Mouse (Mus musculus): ENCODE measurements at regions not wholly inside any gene's neighbourhood (a gene's known extent, or its start where the extent isn't known, plus 50 kb on each side); places are given as distances from the start of the nearest gene placed in this dataset.
"Not testable (repeated sequence)": the region's sequence is repeated elsewhere in the genome, so short reads cannot be mapped to it uniquely, and the experiment has no call there.

- H3K4me3 ChIP-seq = no peak overlapping the region
- no peaks in the 10 kb centered on the region for H3K27me3 ChIP-seq (ENCODE audit: control insufficient read depth, insufficient read depth, insufficient read length)
- H3K36me3 ChIP-seq (ENCODE audit: control insufficient read depth, insufficient read depth) = no peaks in the 10 kb centered on the region
- no peak overlapping the region for H3ac ChIP-seq (ENCODE audit: control insufficient read depth, insufficient read length)
- no peaks in the 10 kb centered on the region for H3K79me2 ChIP-seq (ENCODE audit: control insufficient read depth, insufficient read depth)
- no peak overlapping the region for H3K4me2 ChIP-seq (ENCODE audit: low read depth)
- TF ChIP-seq CEBPB (IDR thresholded peaks at IDR 0.05; ENCODE audit: insufficient read depth, poor library complexity, severe bottlenecking) (no peak), MYOG (IDR thresholded peaks at IDR 0.05; ENCODE audit: control insufficient read depth in 1 of 3, insufficient read depth in 1 of 3, insufficient read length in 2 of 3, low read depth in 2 of 3) (no peak), POLR2AphosphoS2 (IDR thresholded peaks at IDR 0.05; ENCODE audit: insufficient read length, low read depth) (no peak), TCF3 (IDR thresholded peaks at IDR 0.05; ENCODE audit: insufficient read length, low read depth) (no peak), MYOD1 (IDR thresholded peaks at IDR 0.05; ENCODE audit: control insufficient read depth in 1 of 3, insufficient read length in 2 of 3, low read depth in 2 of 3) (no peak), USF1 (IDR thresholded peaks at IDR 0.05; ENCODE audit: low read depth) (no peak), REST (IDR thresholded peaks at IDR 0.05; ENCODE audit: insufficient read depth, insufficient read length) (no peak), TCF12 (IDR thresholded peaks at IDR 0.05; ENCODE audit: insufficient read depth, poor library complexity, severe bottlenecking) (no peak), SRF (IDR thresholded peaks at IDR 0.05; ENCODE audit: control insufficient read depth, insufficient read length, low read depth) (no peak), POLR2A (IDR thresholded peaks at IDR 0.05; ENCODE audit: insufficient read length, low read depth) (no peak), MAX (IDR thresholded peaks at IDR 0.05; ENCODE audit: low read depth) (no peak), E2F4 (IDR thresholded peaks at IDR 0.05; ENCODE audit: insufficient read depth) (no peak)
Measured at GRCm38 (mm10) chr6:70356303-70356702, 435.7 kb downstream of the Rpia start.

GRCm38 (mm10) chr6:70342147-70342546 lies 449.9 kb downstream of the Rpia start:
- Histone ChIP-seq H3K4me3 (no peak overlapping the region), H3K36me3 (ENCODE audit: control insufficient read depth, insufficient read depth) (no peaks in the 10 kb centered on the region), H3K4me2 (ENCODE audit: low read depth) (no peak overlapping the region), H3K27me3 (ENCODE audit: control insufficient read depth, insufficient read depth, insufficient read length) (no peaks in the 10 kb centered on the region), H3ac (ENCODE audit: control insufficient read depth, insufficient read length) (no peak overlapping the region), H3K79me2 (ENCODE audit: control insufficient read depth, insufficient read depth) (no peaks in the 10 kb centered on the region)
- TF ChIP-seq SRF (IDR thresholded peaks at IDR 0.05; ENCODE audit: control insufficient read depth, insufficient read length, low read depth) = no peak
- TF ChIP-seq USF1 (IDR thresholded peaks at IDR 0.05; ENCODE audit: low read depth) = no peak
- TF ChIP-seq POLR2A (IDR thresholded peaks at IDR 0.05; ENCODE audit: insufficient read length, low read depth) = no peak
- TF ChIP-seq TCF3 (IDR thresholded peaks at IDR 0.05; ENCODE audit: insufficient read length, low read depth) = no peak
- TF ChIP-seq TCF12 (IDR thresholded peaks at IDR 0.05; ENCODE audit: insufficient read depth, poor library complexity, severe bottlenecking) = no peak
- TF ChIP-seq MYOG (IDR thresholded peaks at IDR 0.05; ENCODE audit: control insufficient read depth in 1 of 3, insufficient read depth in 1 of 3, insufficient read length in 2 of 3, low read depth in 2 of 3) = no peak
- no peak for TF ChIP-seq POLR2AphosphoS2 (IDR thresholded peaks at IDR 0.05; ENCODE audit: insufficient read length, low read depth)
- no peak for TF ChIP-seq REST (IDR thresholded peaks at IDR 0.05; ENCODE audit: insufficient read depth, insufficient read length)
- no peak for TF ChIP-seq CEBPB (IDR thresholded peaks at IDR 0.05; ENCODE audit: insufficient read depth, poor library complexity, severe bottlenecking)
- TF ChIP-seq MYOD1 (IDR thresholded peaks at IDR 0.05; ENCODE audit: control insufficient read depth in 1 of 3, insufficient read length in 2 of 3, low read depth in 2 of 3) = no peak
- no peak for TF ChIP-seq E2F4 (IDR thresholded peaks at IDR 0.05; ENCODE audit: insufficient read depth)
- no peak for TF ChIP-seq MAX (IDR thresholded peaks at IDR 0.05; ENCODE audit: low read depth)

- H3K4me3 ChIP-seq; H3K79me2 ChIP-seq (ENCODE audit: control insufficient read depth, insufficient read depth); H3K4me2 ChIP-seq (ENCODE audit: low read depth); H3K36me3 ChIP-seq (ENCODE audit: control insufficient read depth, insufficient read depth); H3ac ChIP-seq (ENCODE audit: control insufficient read depth, insufficient read length); H3K27me3 ChIP-seq (ENCODE audit: control insufficient read depth, insufficient read depth, insufficient read length): not testable (repeated sequence)
Measured at GRCm38 (mm10) chr6:70340691-70341090, 451.3 kb downstream of the Rpia start.

GRCm38 (mm10) chr6:70315318-70315717 lies 476.7 kb downstream of the Rpia start:
- no peaks in the 10 kb centered on the region for H3K79me2 ChIP-seq (ENCODE audit: control insufficient read depth, insufficient read depth)
- H3K27me3 ChIP-seq (ENCODE audit: control insufficient read depth, insufficient read depth, insufficient read length) = no peaks in the 10 kb centered on the region
- H3K4me3 ChIP-seq = no peak overlapping the region
- no peak for TF ChIP-seq CEBPB (IDR thresholded peaks at IDR 0.05; ENCODE audit: insufficient read depth, poor library complexity, severe bottlenecking)
- no peak for TF ChIP-seq MAX (IDR thresholded peaks at IDR 0.05; ENCODE audit: low read depth)
- no peak for TF ChIP-seq TCF12 (IDR thresholded peaks at IDR 0.05; ENCODE audit: insufficient read depth, poor library complexity, severe bottlenecking)
- no peak for TF ChIP-seq SRF (IDR thresholded peaks at IDR 0.05; ENCODE audit: control insufficient read depth, insufficient read length, low read depth)
- TF ChIP-seq USF1 (IDR thresholded peaks at IDR 0.05; ENCODE audit: low read depth) = no peak
- no peak for TF ChIP-seq MYOD1 (IDR thresholded peaks at IDR 0.05; ENCODE audit: control insufficient read depth in 1 of 3, insufficient read length in 2 of 3, low read depth in 2 of 3)
- TF ChIP-seq E2F4 (IDR thresholded peaks at IDR 0.05; ENCODE audit: insufficient read depth) = no peak
- no peak for TF ChIP-seq REST (IDR thresholded peaks at IDR 0.05; ENCODE audit: insufficient read depth, insufficient read length)
- TF ChIP-seq TCF3 (IDR thresholded peaks at IDR 0.05; ENCODE audit: insufficient read length, low read depth) = no peak
- TF ChIP-seq POLR2AphosphoS2 (IDR thresholded peaks at IDR 0.05; ENCODE audit: insufficient read length, low read depth) = no peak
- TF ChIP-seq POLR2A (IDR thresholded peaks at IDR 0.05; ENCODE audit: insufficient read length, low read depth) = no peak
- TF ChIP-seq MYOG (IDR thresholded peaks at IDR 0.05; ENCODE audit: control insufficient read depth in 1 of 3, insufficient read depth in 1 of 3, insufficient read length in 2 of 3, low read depth in 2 of 3) = no peak
- no peak overlapping the region for H3ac ChIP-seq (ENCODE audit: control insufficient read depth, insufficient read length)
- H3K36me3 ChIP-seq (ENCODE audit: control insufficient read depth, insufficient read depth) = no peaks in the 10 kb centered on the region
- no peak overlapping the region for H3K4me2 ChIP-seq (ENCODE audit: low read depth)

GRCm38 (mm10) chr6:70314667-70315066 lies 477.4 kb downstream of the Rpia start:
- H3K79me2 ChIP-seq (ENCODE audit: control insufficient read depth, insufficient read depth); H3K27me3 ChIP-seq (ENCODE audit: control insufficient read depth, insufficient read depth, insufficient read length); H3ac ChIP-seq (ENCODE audit: control insufficient read depth, insufficient read length); H3K4me3 ChIP-seq; H3K4me2 ChIP-seq (ENCODE audit: low read depth); H3K36me3 ChIP-seq (ENCODE audit: control insufficient read depth, insufficient read depth): not testable (repeated sequence)

GRCm38 (mm10) chr6:70301100-70301499 lies 490.9 kb downstream of the Rpia start:
- not testable (repeated sequence) for H3K79me2 ChIP-seq (ENCODE audit: control insufficient read depth, insufficient read depth); H3K4me3 ChIP-seq; H3K4me2 ChIP-seq (ENCODE audit: low read depth); H3K36me3 ChIP-seq (ENCODE audit: control insufficient read depth, insufficient read depth); H3K27me3 ChIP-seq (ENCODE audit: control insufficient read depth, insufficient read depth, insufficient read length); H3ac ChIP-seq (ENCODE audit: control insufficient read depth, insufficient read length)

- H3K79me2 ChIP-seq (ENCODE audit: control insufficient read depth, insufficient read depth); H3K4me2 ChIP-seq (ENCODE audit: low read depth); H3K4me3 ChIP-seq; H3K27me3 ChIP-seq (ENCODE audit: control insufficient read depth, insufficient read depth, insufficient read length); H3ac ChIP-seq (ENCODE audit: control insufficient read depth, insufficient read length); H3K36me3 ChIP-seq (ENCODE audit: control insufficient read depth, insufficient read depth): not testable (repeated sequence)
Measured at GRCm38 (mm10) chr6:70260227-70260626, 531.8 kb downstream of the Rpia start.

GRCm38 (mm10) chr6:70240167-70240566 lies 551.9 kb downstream of the Rpia start:
- not testable (repeated sequence) for H3K4me2 ChIP-seq (ENCODE audit: low read depth)

More at GRCm38 (mm10) chr6:70240167-70240566, 551.9 kb downstream of the Rpia start:
- H3K27me3 ChIP-seq (ENCODE audit: control insufficient read depth, insufficient read depth, insufficient read length); H3K79me2 ChIP-seq (ENCODE audit: control insufficient read depth, insufficient read depth); H3ac ChIP-seq (ENCODE audit: control insufficient read depth, insufficient read length); H3K36me3 ChIP-seq (ENCODE audit: control insufficient read depth, insufficient read depth); H3K4me3 ChIP-seq: not testable (repeated sequence)
